Mouse (Mus musculus) CH12.LX (cell line): Measurements from ENCODE around the gene Actb. TPM values are rescaled to one million over a fixed set of nuclear protein-coding genes. Genes with fewer than 3 reads are reported as not detected.

Source experiments
- DNase-seq: peaks from one replicate; pipeline ENCODE4 v3.0.0-alpha.2; 2013; ENCODE audit errors: extremely low read depth
- H3K27ac ChIP-seq: 2 replicates; pipeline ENCODE4 v1.5.1; 2012; ENCODE audit warnings: low read depth, mild to moderate bottlenecking, control low read depth, moderate library complexity; ENCODE audit not compliant: insufficient read depth
- H3K27me3 ChIP-seq: replicated peaks from 2 replicates; pipeline ENCODE3; 2012; ENCODE audit warnings: inconsistent platforms
- H3K36me3 ChIP-seq, 2 experiments: replicated peaks in 1 of 2; 2 replicates each; pipeline versions ENCODE3 to v1.6.1; 2012; ENCODE audit warnings: inconsistent platforms in 1 of 2, low read length in 1 of 2, mild to moderate bottlenecking in 1 of 2, mixed read lengths in 1 of 2, moderate library complexity in 1 of 2; ENCODE audit not compliant: control insufficient read depth in 1 of 2, insufficient read depth in 1 of 2
- H3K4me1 ChIP-seq, 2 experiments: 2 replicates each; pipeline ENCODE4 v1.6.1; 2012; ENCODE audit warnings: inconsistent platforms in 1 of 2, moderate library complexity in 1 of 2; ENCODE audit not compliant: insufficient read depth in 2 of 2, control insufficient read depth in 1 of 2
- H3K4me2 ChIP-seq: 2 replicates; pipeline ENCODE4 v1.6.1; 2012; ENCODE audit warnings: low read depth, mild to moderate bottlenecking, control low read depth; ENCODE audit not compliant: poor library complexity, insufficient read depth, severe bottlenecking
- H3K4me3 ChIP-seq, 3 experiments: fragments of 150-350 bp in 1 of 3; sonication (generic) in 1 of 3; replicated peaks in 1 of 3; 2 replicates each; pipeline versions ENCODE3 to v1.5.1; 2011 to 2012; ENCODE audit warnings: low read depth in 2 of 3, low read length in 2 of 3, mild to moderate bottlenecking in 2 of 3, moderate library complexity in 2 of 3, control low read depth in 1 of 3, improper control_type of control experiment in 1 of 3, inconsistent platforms in 1 of 3, mixed read lengths in 1 of 3; ENCODE audit not compliant: poor library complexity in 1 of 3
- H3K79me2 ChIP-seq: replicated peaks from 2 replicates; pipeline ENCODE4 v1.6.1; 2012; ENCODE audit warnings: mild to moderate bottlenecking, moderate library complexity; ENCODE audit not compliant: control insufficient read depth, poor library complexity, insufficient read depth, severe bottlenecking; ENCODE audit errors: extremely low read depth
- H3K9ac ChIP-seq: 2 replicates; pipeline ENCODE4 v1.6.1; 2012; ENCODE audit warnings: low read depth, mild to moderate bottlenecking, control low read depth, moderate library complexity; ENCODE audit not compliant: insufficient read depth
- H3K9me3 ChIP-seq: replicated peaks from 2 replicates; pipeline ENCODE3; 2012; ENCODE audit warnings: low read length, inconsistent platforms, mixed read lengths
- BHLHE40 ChIP-seq: IDR thresholded peaks from 2 replicates; pipeline ENCODE4 v1.6.1; 2011; ENCODE audit warnings: mild to moderate bottlenecking, low read depth, low read length, improper control_type of control experiment
- CHD1 ChIP-seq: IDR thresholded peaks from 2 replicates; pipeline ENCODE4 v1.6.1; 2012; ENCODE audit warnings: low read depth, low read length, improper control_type of control experiment, inconsistent platforms
- CHD2 ChIP-seq: IDR thresholded peaks from 2 replicates; pipeline ENCODE4 v1.6.1; 2011; ENCODE audit warnings: low read length, improper control_type of control experiment
- E2F4 ChIP-seq: IDR thresholded peaks from 2 replicates; pipeline ENCODE4 v1.6.1; 2011; ENCODE audit warnings: low read depth, low read length, improper control_type of control experiment; ENCODE audit not compliant: insufficient replicate concordance
- ELF1 ChIP-seq: IDR thresholded peaks from 2 replicates; pipeline ENCODE4 v1.6.1; 2014; ENCODE audit warnings: low read depth, mild to moderate bottlenecking, inconsistent platforms, low read length, improper control_type of control experiment
- GABPA ChIP-seq: IDR thresholded peaks from 2 replicates; pipeline ENCODE4 v1.6.1; 2012; ENCODE audit warnings: low read depth, low read length, improper control_type of control experiment, inconsistent platforms; ENCODE audit not compliant: insufficient replicate concordance
- HCFC1 ChIP-seq: IDR thresholded peaks from 2 replicates; pipeline ENCODE4 v1.6.1; 2012; ENCODE audit warnings: low read depth, mild to moderate bottlenecking, inconsistent platforms, low read length, improper control_type of control experiment
- IRF4 ChIP-seq: IDR thresholded peaks from 2 replicates; pipeline ENCODE4 v1.6.1; 2014; ENCODE audit warnings: low read depth, mild to moderate bottlenecking, inconsistent platforms, low read length, improper control_type of control experiment
- JUN ChIP-seq: IDR thresholded peaks from 2 replicates; pipeline ENCODE4 v1.6.1; 2011; ENCODE audit warnings: low read depth, mild to moderate bottlenecking, low read length, improper control_type of control experiment, moderate library complexity; ENCODE audit not compliant: insufficient read depth
- JUND ChIP-seq: conservative IDR thresholded peaks from 2 replicates; pipeline ENCODE4 v1.6.1; 2011; ENCODE audit warnings: low read depth, low read length, improper control_type of control experiment
- KAT2A ChIP-seq: IDR thresholded peaks from 2 replicates; pipeline ENCODE4 v1.6.1; 2012; ENCODE audit warnings: low read length, improper control_type of control experiment, inconsistent platforms; ENCODE audit not compliant: insufficient replicate concordance
- MAX ChIP-seq: IDR thresholded peaks from 2 replicates; pipeline ENCODE4 v1.6.1; 2011; ENCODE audit warnings: low read length, improper control_type of control experiment
- MAZ ChIP-seq: IDR thresholded peaks from 2 replicates; pipeline ENCODE4 v1.6.1; 2012; ENCODE audit warnings: low read depth, mild to moderate bottlenecking, inconsistent platforms, low read length, improper control_type of control experiment, moderate library complexity
- MXI1 ChIP-seq: IDR thresholded peaks from 2 replicates; pipeline ENCODE4 v1.6.1; 2011; ENCODE audit warnings: mild to moderate bottlenecking, low read depth, low read length, improper control_type of control experiment
- NELFE ChIP-seq: IDR thresholded peaks from 2 replicates; pipeline ENCODE4 v1.6.1; 2011; ENCODE audit warnings: low read depth, low read length, improper control_type of control experiment
- NRF1 ChIP-seq: IDR thresholded peaks from 2 replicates; pipeline ENCODE4 v1.6.1; 2014; ENCODE audit warnings: low read depth, mild to moderate bottlenecking, inconsistent platforms, low read length, improper control_type of control experiment, moderate library complexity
- PAX5 ChIP-seq: IDR thresholded peaks from 2 replicates; pipeline ENCODE4 v1.6.1; 2012; ENCODE audit warnings: low read length, inconsistent platforms, mixed read lengths
- POLR2A ChIP-seq: IDR thresholded peaks from 2 replicates; pipeline ENCODE4 v1.6.1; 2011; ENCODE audit warnings: low read depth, mild to moderate bottlenecking, improper control_type of control experiment, low read length
- POLR2AphosphoS2 ChIP-seq: IDR thresholded peaks from 2 replicates; pipeline ENCODE4 v1.6.1; 2011; ENCODE audit warnings: low read depth, low read length, improper control_type of control experiment
- RAD21 ChIP-seq: IDR thresholded peaks from 2 replicates; pipeline ENCODE4 v1.6.1; 2011; ENCODE audit warnings: low read depth, mild to moderate bottlenecking, low read length, improper control_type of control experiment, moderate library complexity
- RCOR1 ChIP-seq: conservative IDR thresholded peaks from 2 replicates; pipeline ENCODE4 v1.6.1; 2012; ENCODE audit warnings: low read depth, mild to moderate bottlenecking, inconsistent platforms, low read length, improper control_type of control experiment
- SIN3A ChIP-seq: IDR thresholded peaks from 2 replicates; pipeline ENCODE4 v1.6.1; 2012; ENCODE audit warnings: low read length, improper control_type of control experiment, inconsistent platforms
- SMC3 ChIP-seq: IDR thresholded peaks from 2 replicates; pipeline ENCODE4 v1.6.1; 2011; ENCODE audit warnings: low read depth, low read length, improper control_type of control experiment
- TBP ChIP-seq: conservative IDR thresholded peaks from 2 replicates; pipeline ENCODE4 v1.6.1; 2011; ENCODE audit warnings: low read depth, low read length, improper control_type of control experiment
- TCF12 ChIP-seq: IDR thresholded peaks from 2 replicates; pipeline ENCODE4 v1.6.1; 2014; ENCODE audit warnings: low read depth, mild to moderate bottlenecking, inconsistent platforms, low read length, improper control_type of control experiment
- UBTF ChIP-seq: IDR thresholded peaks from 2 replicates; pipeline ENCODE4 v1.6.1; 2012; ENCODE audit warnings: low read depth, mild to moderate bottlenecking, inconsistent platforms, low read length, improper control_type of control experiment, moderate library complexity
- USF1 ChIP-seq: IDR thresholded peaks from 2 replicates; pipeline ENCODE4 v1.6.1; 2014; ENCODE audit warnings: low read depth, mild to moderate bottlenecking, inconsistent platforms, low read length, improper control_type of control experiment
- USF2 ChIP-seq: conservative IDR thresholded peaks from 2 replicates; pipeline ENCODE4 v1.6.1; 2011; ENCODE audit warnings: low read depth, low read length, improper control_type of control experiment
- ZKSCAN1 ChIP-seq: IDR thresholded peaks from 2 replicates; pipeline ENCODE4 v1.6.1; 2012; ENCODE audit warnings: low read depth, inconsistent platforms, low read length, improper control_type of control experiment, borderline replicate concordance
- dilution Hi-C: fragments of 300-500 bp; cut with MboI; formaldehyde crosslinking; loops from 2 replicates; pipeline ENCODE4 v1.14.3; 2020; ENCODE audit warnings: low sequenced_read_pairs; ENCODE audit not compliant: extremely low pct_unique_long_range_greater_than_20kb, extremely low pct_ligation_motif_present
- in situ Hi-C: fragments of 300-500 bp; cut with MboI; formaldehyde crosslinking; loops from 3 replicates; pipeline ENCODE4 v1.14.3; 2019; ENCODE audit warnings: low sequenced_read_pairs, low pct_ligation_motif_present, low pct_unique_long_range_greater_than_20kb, mixed read lengths
- polyA plus RNA-seq: library from polyadenylated mRNA; unstranded; fragments of >175 nt; gene quantifications from 2 replicates; pipeline ENCODE4 v1.2.1, GENCODE M21; 2012; ENCODE audit warnings: low read depth; ENCODE audit not compliant: insufficient read length
- total RNA-seq, 2 experiments: library from RNA; depleted of rRNA; stranded (reverse); fragments of 300-350 nt in 1 of 2; fragments of >200 nt in 1 of 2; gene quantifications; 2 replicates each; pipeline ENCODE4 v1.2.3; 2012 to 2014

The Actb gene
- total and polyA plus RNA-seq, 3 experiments: 3,882 to 5,048 (median 4,756) TPM

DNA sequence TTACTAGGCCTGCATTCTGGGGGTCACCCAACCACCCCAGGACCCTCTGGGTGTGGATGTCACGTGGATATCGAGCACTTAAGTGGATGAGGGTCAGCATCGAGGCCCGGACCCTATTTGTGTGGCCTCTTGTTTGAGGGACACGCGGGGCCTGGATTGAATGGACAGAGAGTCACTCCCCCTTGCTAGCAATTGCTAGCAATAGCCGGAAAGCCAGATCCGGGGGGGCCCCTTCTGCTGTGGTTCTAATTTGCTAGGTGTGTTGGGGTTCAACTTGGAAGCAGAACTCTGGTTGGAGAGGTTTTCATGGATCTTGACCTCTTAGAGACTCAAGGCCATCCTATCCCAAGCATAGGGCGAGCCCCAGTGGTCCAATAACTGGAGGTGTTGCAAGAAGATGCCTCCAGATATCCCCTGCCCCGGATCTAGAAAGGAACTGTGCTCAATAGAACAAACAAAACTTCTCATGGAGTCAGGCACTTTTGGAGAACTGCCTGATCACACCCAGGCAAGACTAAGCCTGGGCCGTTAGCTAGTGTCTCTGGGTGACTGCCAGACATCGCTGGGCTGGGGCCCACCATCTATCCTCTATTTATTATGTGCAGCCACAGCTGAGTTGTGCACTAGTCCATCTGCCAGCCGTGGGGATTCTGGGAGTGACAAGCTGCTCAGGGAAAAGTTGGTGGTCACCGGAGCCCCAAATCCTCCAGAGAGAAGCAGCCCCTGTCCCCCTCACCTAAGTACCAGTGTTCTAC, 671 bp upstream of the Actb start:
- peak overlapping the region; percentile 61 for H3K4me2 ChIP-seq
- dilution Hi-C loops (no loop called here), in situ Hi-C loops (no loop called here)
- peak overlapping the region; percentile 83 for H3K9ac ChIP-seq
- peak overlapping the region; percentile 96 for H3K27ac ChIP-seq
- peaks cover 38% of the 10 kb centered on the region for H3K79me2 ChIP-seq
- H3K4me3 ChIP-seq: peak overlapping the region; percentile 30 to 85 (median 61)
- H3K4me1 ChIP-seq: peaks cover 41 to 68% of the 10 kb centered on the region in 2 experiments
- H3K9me3 ChIP-seq: no peaks in the 10 kb centered on the region
- TF ChIP-seq GABPA (no peak), MXI1 (0 out of 2 replicates have a peak, but pooled peaks have one; percentile 4)
- H3K27me3 ChIP-seq: no peaks in the 10 kb centered on the region
- peak; percentile 38 for DNase-seq
- H3K36me3 ChIP-seq: peaks cover 29 to 34% of the 10 kb centered on the region in 2 experiments

DNA sequence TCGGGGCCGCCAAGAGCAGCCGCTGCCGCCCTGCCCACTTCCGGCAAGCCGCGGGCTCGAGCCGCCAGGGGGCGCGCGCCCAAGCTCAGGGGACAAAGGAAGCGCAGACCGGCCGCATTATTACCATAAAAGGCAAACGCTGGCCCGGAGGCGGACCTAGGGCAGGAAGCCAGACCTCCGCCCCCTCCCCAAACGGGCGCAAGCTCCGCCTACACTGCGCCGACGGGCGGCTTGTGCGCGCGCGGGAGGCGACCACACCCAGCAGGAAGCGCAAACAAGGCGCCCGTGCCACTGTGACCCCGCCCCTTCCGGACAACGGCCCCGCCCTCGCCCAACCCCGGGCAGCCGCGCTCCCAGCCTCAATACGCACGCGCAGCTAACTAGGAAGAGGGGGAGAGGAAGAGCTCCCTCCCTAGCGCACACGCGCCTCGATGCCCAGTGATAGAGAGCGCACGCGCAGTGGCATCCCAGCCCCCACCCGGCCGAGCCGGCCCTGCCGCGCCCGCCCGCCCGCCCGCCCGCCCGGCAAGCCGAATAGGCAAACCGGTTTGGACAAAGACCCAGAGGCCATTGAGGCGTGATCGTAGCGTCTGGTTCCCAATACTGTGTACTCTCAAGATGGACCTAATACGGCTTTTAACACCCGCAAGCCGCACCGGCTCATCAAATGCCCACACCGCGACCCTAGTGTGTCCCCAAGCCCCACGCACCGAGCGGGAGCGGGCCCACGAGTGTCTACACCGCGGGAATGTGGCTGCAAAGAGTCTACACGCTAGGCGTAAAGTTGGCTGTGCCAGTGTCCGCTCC, 626 bp downstream of the Actb start:
- dilution Hi-C loops: no loop called here
- H3K4me1 ChIP-seq: peaks cover 32 to 56% of the 10 kb centered on the region in 2 experiments
- in situ Hi-C loops: no loop called here
- TF ChIP-seq USF2: no peak
- no peak for TF ChIP-seq GABPA
- TF ChIP-seq JUND: no peak
- no peak for TF ChIP-seq ZKSCAN1
- no peak for TF ChIP-seq IRF4
- no peak for TF ChIP-seq CHD1
- TF ChIP-seq NRF1: peak; percentile 89
- TF ChIP-seq MAX: no peak
- no peak for TF ChIP-seq PAX5
- no peak for TF ChIP-seq JUN
- TF ChIP-seq TCF12: peak; percentile 34; the same call in 1 of the 2 replicates
- TF ChIP-seq HCFC1: peak; percentile 62
- TF ChIP-seq UBTF: no peak
- TF ChIP-seq E2F4: no peak
- no peak for TF ChIP-seq USF1
- TF ChIP-seq TBP: no peak
- no peak for TF ChIP-seq RCOR1
- TF ChIP-seq SIN3A: peak; percentile 64; the same call in 1 of the 2 replicates
- TF ChIP-seq NELFE: no peak
- peak; percentile 91 for TF ChIP-seq ELF1
- no peak; the same call in 1 of the 2 replicates for TF ChIP-seq RAD21
- peak; percentile 50; the same call in 1 of the 2 replicates for TF ChIP-seq MAZ
- TF ChIP-seq CHD2: peak; percentile 32; the same call in 1 of the 2 replicates
- no peak for TF ChIP-seq POLR2A
- peak; percentile 44 for TF ChIP-seq SMC3
- TF ChIP-seq BHLHE40: peak; percentile 84
- TF ChIP-seq KAT2A: 0 out of 2 replicates have a peak, but pooled peaks have one; percentile 37
- TF ChIP-seq POLR2AphosphoS2: no peak
- TF ChIP-seq MXI1: no peak; the same call in 1 of the 2 replicates

More for the DNA sequence above, 626 bp downstream of the Actb start:
- Histone ChIP-seq H3K4me3 (peak overlapping the region; percentile 64 to 96 (median 85)), H3K27me3 (no peaks in the 10 kb centered on the region), H3K9ac (peak overlapping the region; percentile 99), H3K27ac (peak overlapping the region; percentile 97), H3K79me2 (peaks cover 38% of the 10 kb centered on the region), H3K9me3 (no peaks in the 10 kb centered on the region), H3K36me3 (peaks cover 39 to 47% of the 10 kb centered on the region in 2 experiments), H3K4me2 (no peak overlapping the region)
- peak; percentile 92 for DNase-seq
